Mouse (Mus musculus): ENCODE measurements at regions not wholly inside any gene's neighbourhood (a gene's known extent, or its start where the extent isn't known, plus 50 kb on each side); places are given as distances from the start of the nearest gene placed in this dataset.

DNA sequence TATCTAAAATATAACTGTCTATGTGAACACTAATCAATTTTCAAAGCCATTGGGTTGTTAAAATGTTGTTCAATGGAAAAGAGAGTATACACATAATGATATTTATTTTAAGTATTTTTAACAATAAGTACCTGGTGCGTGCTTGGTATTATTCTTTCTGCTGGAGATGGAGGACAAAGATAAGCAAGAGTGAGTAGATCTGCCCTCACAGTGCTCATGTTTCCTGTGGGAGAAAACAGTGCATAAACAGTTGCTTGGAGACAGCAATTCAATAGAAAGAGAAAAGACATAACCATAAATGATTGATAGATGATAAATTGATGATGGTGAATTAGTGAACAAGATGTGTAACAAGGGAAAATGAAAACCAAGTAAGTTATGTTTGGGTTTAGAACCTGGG, 384.4 kb upstream of the Cblb start:
- H3K4me3 ChIP-seq (ENCODE audit: low read depth, low read length): no peak overlapping the region
- no peaks in the 10 kb centered on the region for H3K27me3 ChIP-seq (ENCODE audit: control insufficient read depth, insufficient read depth, low read length)
- no peaks in the 10 kb centered on the region for H3K36me3 ChIP-seq (ENCODE audit: control insufficient read depth, insufficient read depth, low read length)
- no peak overlapping the region for H3K27ac ChIP-seq (ENCODE audit: low read length)
- H3K4me1 ChIP-seq (ENCODE audit: control insufficient read depth, insufficient read depth, low read length): no peaks in the 10 kb centered on the region
- no peak overlapping the region for H3K4me2 ChIP-seq (replicated peaks; ENCODE audit: low read depth, low read length)
- ATAC-seq (ENCODE audit: insufficient number of reproducible peaks, insufficient read depth, low FRiP score, low read depth): no peak
- WGBS: 83% methylated on average over 1 of the region's 1 CpGs
- H3K9me3 ChIP-seq (ENCODE audit: control insufficient read depth, low read depth, low read length): no peaks in the 10 kb centered on the region
- H3K9ac ChIP-seq (replicated peaks; ENCODE audit: low read depth, low read length): no peak overlapping the region

DNA sequence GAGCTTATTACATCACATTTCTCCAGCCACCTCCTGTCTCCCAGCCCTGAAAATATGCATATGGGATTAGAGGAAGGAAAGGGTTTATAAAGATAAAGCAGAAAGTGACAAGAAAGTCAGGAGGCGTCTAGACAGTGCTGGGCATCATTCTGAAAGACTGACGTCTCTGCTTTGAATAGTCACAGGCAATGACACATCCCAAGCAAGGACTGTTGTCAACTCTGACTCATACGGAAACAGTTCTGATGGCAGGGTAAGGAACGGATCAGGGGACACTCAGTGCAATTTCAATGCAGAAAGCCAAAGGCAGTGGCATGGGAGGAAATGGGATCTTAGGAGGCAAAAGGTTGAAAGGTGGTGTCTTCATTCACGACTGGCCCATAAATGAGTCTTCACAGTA, 380.9 kb upstream of the Cblb start:
- Histone ChIP-seq H3K36me3 (ENCODE audit: control insufficient read depth, insufficient read depth, low read length) (no peaks in the 10 kb centered on the region), H3K27ac (ENCODE audit: low read length) (no peak overlapping the region), H3K4me1 (ENCODE audit: control insufficient read depth, insufficient read depth, low read length) (no peaks in the 10 kb centered on the region), H3K4me2 (replicated peaks; ENCODE audit: low read depth, low read length) (no peak overlapping the region), H3K27me3 (ENCODE audit: control insufficient read depth, insufficient read depth, low read length) (no peaks in the 10 kb centered on the region), H3K4me3 (ENCODE audit: low read depth, low read length) (no peak overlapping the region), H3K9ac (replicated peaks; ENCODE audit: low read depth, low read length) (no peak overlapping the region), H3K9me3 (ENCODE audit: control insufficient read depth, low read depth, low read length) (no peaks in the 10 kb centered on the region)
- ATAC-seq (ENCODE audit: insufficient number of reproducible peaks, insufficient read depth, low FRiP score, low read depth): no peak
- WGBS: 79% methylated on average over 5 of the region's 5 CpGs

DNA sequence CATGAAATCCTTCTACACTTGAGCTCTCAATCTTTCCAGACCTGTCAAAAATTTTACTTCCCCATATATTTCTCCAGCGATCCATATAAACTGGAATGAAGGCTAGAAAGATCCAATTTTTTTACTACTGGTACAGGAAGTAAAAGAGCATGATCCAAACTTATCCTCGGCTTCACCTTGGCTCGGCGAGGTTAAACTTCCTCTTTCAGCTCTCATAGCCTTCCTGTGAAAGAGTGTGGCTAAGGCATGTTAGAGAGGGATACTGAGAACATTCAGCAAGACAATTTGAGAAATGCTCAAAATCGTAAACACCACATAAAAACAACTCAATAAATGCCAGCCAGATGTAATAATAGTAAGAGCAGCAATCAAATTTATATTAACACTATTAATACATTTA, 380.3 kb upstream of the Cblb start:
- Histone ChIP-seq H3K27ac (ENCODE audit: low read length) (no peak overlapping the region), H3K4me1 (ENCODE audit: control insufficient read depth, insufficient read depth, low read length) (no peaks in the 10 kb centered on the region), H3K9ac (replicated peaks; ENCODE audit: low read depth, low read length) (no peak overlapping the region), H3K27me3 (ENCODE audit: control insufficient read depth, insufficient read depth, low read length) (no peaks in the 10 kb centered on the region), H3K36me3 (ENCODE audit: control insufficient read depth, insufficient read depth, low read length) (no peaks in the 10 kb centered on the region), H3K9me3 (ENCODE audit: control insufficient read depth, low read depth, low read length) (no peaks in the 10 kb centered on the region), H3K4me2 (replicated peaks; ENCODE audit: low read depth, low read length) (no peak overlapping the region), H3K4me3 (ENCODE audit: low read depth, low read length) (no peak overlapping the region)
- WGBS: 87% methylated on average over 5 of the region's 5 CpGs
- ATAC-seq (ENCODE audit: insufficient number of reproducible peaks, insufficient read depth, low FRiP score, low read depth): no peak

DNA sequence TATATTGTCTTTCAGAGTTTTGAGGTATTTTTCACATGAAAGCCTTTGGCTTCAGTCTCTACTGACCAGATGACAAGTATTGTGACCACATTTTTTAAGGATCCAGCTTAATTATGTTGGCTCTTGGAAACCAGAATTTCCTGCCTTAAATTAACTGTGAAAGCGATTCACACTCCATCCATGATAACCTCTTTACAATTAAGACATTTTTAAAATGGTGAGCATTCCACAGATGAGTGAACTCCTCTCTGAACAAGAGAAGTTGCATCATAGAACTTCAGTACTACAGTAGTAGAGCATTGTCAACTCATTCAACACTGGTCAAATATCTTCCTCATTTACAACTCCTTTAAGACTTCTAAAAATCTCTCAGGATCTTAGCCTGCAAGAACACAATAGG, 369.3 kb upstream of the Cblb start:
- H3K9ac ChIP-seq (replicated peaks; ENCODE audit: low read depth, low read length): no peak overlapping the region
- no peak for ATAC-seq (ENCODE audit: insufficient number of reproducible peaks, insufficient read depth, low FRiP score, low read depth)
- 89% methylated on average over 1 of the region's 1 CpGs for WGBS

DNA sequence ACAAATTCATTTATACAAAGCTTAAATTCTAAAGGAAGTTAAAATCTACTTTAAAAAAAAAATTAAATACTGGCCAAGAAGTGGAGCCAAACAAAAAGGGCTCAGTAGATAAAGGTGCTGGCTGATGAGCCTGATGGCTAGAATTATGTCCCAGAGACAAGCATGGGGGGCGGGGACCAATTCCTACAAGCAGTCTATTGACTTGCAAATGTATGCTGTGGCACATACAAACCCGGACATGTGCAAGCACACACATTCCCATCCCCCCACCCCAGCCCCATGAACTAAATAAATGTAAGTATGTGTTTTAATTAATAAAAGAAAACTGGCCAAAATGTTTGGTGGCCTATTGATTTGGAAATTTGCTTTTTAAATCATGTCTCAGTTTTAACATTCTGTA, 366.7 kb upstream of the Cblb start:
- Histone ChIP-seq H3K4me1 (ENCODE audit: control insufficient read depth, insufficient read depth, low read length) (no peaks in the 10 kb centered on the region), H3K36me3 (ENCODE audit: control insufficient read depth, insufficient read depth, low read length) (no peaks in the 10 kb centered on the region), H3K4me3 (ENCODE audit: low read depth, low read length) (no peak overlapping the region), H3K4me2 (replicated peaks; ENCODE audit: low read depth, low read length) (no peak overlapping the region), H3K9me3 (ENCODE audit: control insufficient read depth, low read depth, low read length) (0 out of 2 replicates have a peak, but pooled peaks cover 3% of the 10 kb centered on the region), H3K27ac (ENCODE audit: low read length) (no peak overlapping the region), H3K9ac (replicated peaks; ENCODE audit: low read depth, low read length) (no peak overlapping the region), H3K27me3 (ENCODE audit: control insufficient read depth, insufficient read depth, low read length) (no peaks in the 10 kb centered on the region)
- no peak for ATAC-seq (ENCODE audit: insufficient number of reproducible peaks, insufficient read depth, low FRiP score, low read depth)
- 73% methylated on average over 2 of the region's 2 CpGs for WGBS

More for the DNA sequence above, 369.3 kb upstream of the Cblb start:
- no peaks in the 10 kb centered on the region for H3K9me3 ChIP-seq (ENCODE audit: control insufficient read depth, low read depth, low read length)
- H3K27ac ChIP-seq (ENCODE audit: low read length): no peak overlapping the region
- H3K4me2 ChIP-seq (replicated peaks; ENCODE audit: low read depth, low read length): no peak overlapping the region
- H3K27me3 ChIP-seq (ENCODE audit: control insufficient read depth, insufficient read depth, low read length): no peaks in the 10 kb centered on the region
- H3K36me3 ChIP-seq (ENCODE audit: control insufficient read depth, insufficient read depth, low read length): no peaks in the 10 kb centered on the region
- H3K4me1 ChIP-seq (ENCODE audit: control insufficient read depth, insufficient read depth, low read length): no peaks in the 10 kb centered on the region
- no peak overlapping the region for H3K4me3 ChIP-seq (ENCODE audit: low read depth, low read length)

DNA sequence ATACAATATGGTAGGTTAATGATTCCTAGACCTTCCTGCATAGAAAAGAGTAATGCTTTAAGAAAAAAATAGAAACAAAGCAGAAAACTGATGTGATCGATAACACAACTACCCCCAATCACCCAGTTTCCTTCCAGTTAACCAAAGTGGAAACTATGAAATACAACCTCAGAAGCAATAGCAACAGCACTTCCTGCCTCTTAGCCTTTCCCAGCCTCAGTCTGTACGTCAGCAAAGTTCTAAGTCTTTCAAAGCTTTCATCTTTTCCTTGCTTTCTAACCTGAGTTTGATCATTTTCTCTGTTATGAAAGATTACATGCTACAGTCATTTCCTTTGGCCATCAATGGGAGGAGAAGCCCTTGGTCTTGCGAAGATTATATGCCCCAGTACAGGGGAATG, 355.9 kb upstream of the Cblb start:
- Histone ChIP-seq H3K9ac (replicated peaks; ENCODE audit: low read depth, low read length) (no peak overlapping the region), H3K4me2 (replicated peaks; ENCODE audit: low read depth, low read length) (no peak overlapping the region), H3K27me3 (ENCODE audit: control insufficient read depth, insufficient read depth, low read length) (no peaks in the 10 kb centered on the region), H3K27ac (ENCODE audit: low read length) (no peak overlapping the region), H3K4me3 (ENCODE audit: low read depth, low read length) (no peak overlapping the region), H3K9me3 (ENCODE audit: control insufficient read depth, low read depth, low read length) (no peaks in the 10 kb centered on the region), H3K4me1 (ENCODE audit: control insufficient read depth, insufficient read depth, low read length) (no peaks in the 10 kb centered on the region), H3K36me3 (ENCODE audit: control insufficient read depth, insufficient read depth, low read length) (no peaks in the 10 kb centered on the region)
- no peak for ATAC-seq (ENCODE audit: insufficient number of reproducible peaks, insufficient read depth, low FRiP score, low read depth)
- 88% methylated on average over 3 of the region's 3 CpGs for WGBS

DNA sequence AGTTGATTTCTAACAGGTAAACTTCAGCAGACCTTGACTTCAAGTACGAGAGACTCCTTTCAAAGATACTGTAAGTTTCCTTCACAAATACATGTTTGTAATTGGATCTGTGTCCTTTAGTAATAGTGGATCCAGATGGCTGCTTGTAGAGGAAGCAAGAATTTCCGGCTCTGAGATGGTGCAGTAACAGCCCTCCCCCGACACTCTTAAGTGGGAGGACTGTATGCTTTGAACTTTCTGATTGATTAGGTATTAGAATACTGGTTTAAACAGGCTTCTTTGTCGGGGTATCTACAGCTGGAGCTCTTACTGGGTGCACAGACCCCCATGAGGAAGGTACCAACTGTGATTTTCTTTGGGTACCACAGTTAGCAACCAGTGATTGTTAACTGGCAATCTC, 355.0 kb upstream of the Cblb start:
- no peaks in the 10 kb centered on the region for H3K27me3 ChIP-seq (ENCODE audit: control insufficient read depth, insufficient read depth, low read length)
- no peak for ATAC-seq (ENCODE audit: insufficient number of reproducible peaks, insufficient read depth, low FRiP score, low read depth)

DNA sequence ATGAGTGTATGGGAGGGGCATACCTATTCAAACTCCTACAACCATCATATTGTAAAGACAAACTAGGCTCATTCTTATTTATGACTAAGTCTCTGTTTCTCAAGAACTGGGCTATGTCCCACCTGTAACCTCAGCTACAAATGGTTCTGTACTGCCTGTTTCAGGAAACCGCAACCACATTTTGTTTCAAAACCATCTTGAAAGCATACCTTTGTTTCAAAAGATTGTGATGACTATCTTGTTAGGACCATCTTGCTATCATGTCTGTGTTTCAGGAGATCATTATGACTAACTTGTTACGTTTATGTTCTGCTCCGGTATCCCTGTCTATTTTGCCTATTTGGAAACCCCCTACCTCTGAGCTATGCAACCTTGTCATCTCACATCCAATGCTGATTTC, 340.2 kb upstream of the Cblb start:
- H3K4me3 ChIP-seq (ENCODE audit: low read depth, low read length): no peak overlapping the region
- H3K27ac ChIP-seq (ENCODE audit: low read length): no peak overlapping the region
- H3K9ac ChIP-seq (replicated peaks; ENCODE audit: low read depth, low read length): no peak overlapping the region
- H3K4me1 ChIP-seq (ENCODE audit: control insufficient read depth, insufficient read depth, low read length): no peaks in the 10 kb centered on the region
- H3K36me3 ChIP-seq (ENCODE audit: control insufficient read depth, insufficient read depth, low read length): no peaks in the 10 kb centered on the region
- no peak overlapping the region for H3K4me2 ChIP-seq (replicated peaks; ENCODE audit: low read depth, low read length)
- no peaks in the 10 kb centered on the region for H3K9me3 ChIP-seq (ENCODE audit: control insufficient read depth, low read depth, low read length)
- H3K27me3 ChIP-seq (ENCODE audit: control insufficient read depth, insufficient read depth, low read length): no peaks in the 10 kb centered on the region
- ATAC-seq (ENCODE audit: insufficient number of reproducible peaks, insufficient read depth, low FRiP score, low read depth): no peak
- 94% methylated on average over 3 of the region's 3 CpGs for WGBS

More for the DNA sequence above, 355.0 kb upstream of the Cblb start:
- H3K4me1 ChIP-seq (ENCODE audit: control insufficient read depth, insufficient read depth, low read length): no peaks in the 10 kb centered on the region
- H3K4me3 ChIP-seq (ENCODE audit: low read depth, low read length): no peak overlapping the region
- 15% methylated on average over 4 of the region's 4 CpGs for WGBS
- no peak overlapping the region for H3K9ac ChIP-seq (replicated peaks; ENCODE audit: low read depth, low read length)
- no peaks in the 10 kb centered on the region for H3K9me3 ChIP-seq (ENCODE audit: control insufficient read depth, low read depth, low read length)
- H3K36me3 ChIP-seq (ENCODE audit: control insufficient read depth, insufficient read depth, low read length): no peaks in the 10 kb centered on the region
- H3K4me2 ChIP-seq (replicated peaks; ENCODE audit: low read depth, low read length): no peak overlapping the region
- no peak overlapping the region for H3K27ac ChIP-seq (ENCODE audit: low read length)

DNA sequence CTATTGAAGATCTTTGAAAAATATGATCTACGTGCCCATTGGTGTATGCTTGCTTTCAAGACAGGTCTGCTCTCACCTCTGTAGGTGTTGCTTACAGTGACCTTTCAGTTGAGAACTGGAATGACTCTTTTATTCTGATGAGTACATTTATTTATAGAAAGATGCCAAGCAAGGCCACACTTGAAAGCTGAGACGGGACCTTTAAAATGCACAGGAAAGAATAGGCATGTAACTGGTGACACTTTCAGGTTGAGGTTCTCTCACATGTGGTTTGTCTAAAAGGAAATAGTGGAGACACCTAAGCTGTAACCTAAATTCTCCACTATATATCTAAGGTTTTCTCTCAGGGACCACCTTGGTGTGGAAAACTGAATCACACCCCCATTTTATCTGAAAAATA, 326.0 kb upstream of the Cblb start:
- Histone ChIP-seq H3K36me3 (ENCODE audit: control insufficient read depth, insufficient read depth, low read length) (no peaks in the 10 kb centered on the region), H3K27me3 (ENCODE audit: control insufficient read depth, insufficient read depth, low read length) (no peaks in the 10 kb centered on the region), H3K9ac (replicated peaks; ENCODE audit: low read depth, low read length) (no peak overlapping the region), H3K4me3 (ENCODE audit: low read depth, low read length) (no peak overlapping the region), H3K4me2 (replicated peaks; ENCODE audit: low read depth, low read length) (no peak overlapping the region), H3K9me3 (ENCODE audit: control insufficient read depth, low read depth, low read length) (no peaks in the 10 kb centered on the region), H3K4me1 (ENCODE audit: control insufficient read depth, insufficient read depth, low read length) (no peaks in the 10 kb centered on the region), H3K27ac (ENCODE audit: low read length) (no peak overlapping the region)
- no peak for ATAC-seq (ENCODE audit: insufficient number of reproducible peaks, insufficient read depth, low FRiP score, low read depth)
- 73% methylated on average over 2 of the region's 2 CpGs for WGBS
